Mouse (Mus musculus) kidney, adult 2 months (tissue): ENCODE results near the gene Olfr435. TPM values are rescaled to one million over a fixed set of nuclear protein-coding genes. Genes with fewer than 3 reads are reported as not detected.

Experiments
- DNase-seq: peaks from one replicate; pipeline ENCODE4 v3.0.0; 2021
- H3K27ac ChIP-seq: fragments of 200-500 bp; 2 replicates; pipeline ENCODE4 v1.5.1; 2012; ENCODE audit warnings: low read depth, low read length, control low read depth, inconsistent platforms; ENCODE audit not compliant: insufficient read depth
- H3K27me3 ChIP-seq: fragments of 200-500 bp; replicated peaks from 2 replicates; pipeline ENCODE4 v1.6.1; 2012; ENCODE audit warnings: mild to moderate bottlenecking, moderate library complexity, low read length, inconsistent platforms; ENCODE audit not compliant: control insufficient read depth, insufficient read depth
- H3K36me3 ChIP-seq: fragments of 200-500 bp; 2 replicates; pipeline ENCODE4 v1.6.1; 2012; ENCODE audit warnings: mild to moderate bottlenecking, moderate library complexity, low read length, inconsistent platforms; ENCODE audit not compliant: control insufficient read depth, insufficient read depth
- H3K4me1 ChIP-seq: fragments of 200-500 bp; 2 replicates; pipeline ENCODE4 v1.6.1; 2011; ENCODE audit warnings: low read length; ENCODE audit not compliant: control insufficient read depth, insufficient read depth
- H3K4me3 ChIP-seq: fragments of 200-500 bp; 2 replicates; pipeline ENCODE4 v1.5.1; 2011; ENCODE audit warnings: mild to moderate bottlenecking, low read depth, low read length, control low read depth; ENCODE audit not compliant: insufficient read depth
- CTCF ChIP-seq: fragments of 200-500 bp; conservative IDR thresholded peaks from 2 replicates; pipeline ENCODE4 v1.5.1; 2011; ENCODE audit warnings: low read depth, mild to moderate bottlenecking, control low read depth, low read length, moderate library complexity, mixed read lengths; ENCODE audit not compliant: insufficient read depth, insufficient read length
- POLR2A ChIP-seq: fragments of 200-500 bp; IDR thresholded peaks from one replicate; pipeline ENCODE4 v1.6.1; 2011; ENCODE audit warnings: low read depth, low read length, control low read depth
- whole genome bisulfite sequencing: fragments of 180-500 bp; shearing (Covaris S2); methylation state at CpG from one replicate; pipeline ENCODE4 v1.1.7; 2018; 5-methylcytosine and 5-hydroxymethylcytosine counted together
- polyA plus RNA-seq: library from polyadenylated mRNA; depleted of rRNA; stranded (reverse); fragments of >200 nt; gene quantifications from 2 replicates; pipeline ENCODE4 v1.2.3, GENCODE M21; 2012; rRNA removed

Olfr435 gene
- polyA plus RNA-seq, 1 experiment, result not detected

DNA sequence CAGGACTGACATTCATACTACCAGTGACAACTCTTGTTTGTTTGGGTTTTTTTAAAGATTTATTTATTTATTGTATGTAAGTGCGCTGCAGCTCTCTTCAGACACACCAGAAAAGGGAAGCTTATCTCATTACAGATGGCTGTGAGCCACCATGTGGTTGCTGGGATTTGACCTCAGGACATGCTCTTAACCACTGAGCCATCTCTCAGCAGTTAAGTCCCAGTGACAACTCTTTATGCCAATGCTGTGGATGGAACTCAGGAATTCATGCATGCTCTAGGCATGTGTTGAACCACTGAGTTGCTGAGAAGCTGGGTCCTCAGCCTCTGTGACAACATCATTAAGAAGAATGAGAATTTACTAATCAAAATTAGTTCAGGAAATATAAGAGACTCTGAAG lies 56.0 kb downstream of the Olfr435 start:
- Histone ChIP-seq H3K36me3 (no peaks in the 10 kb centered on the region), H3K4me1 (no peaks in the 10 kb centered on the region; the same call in 1 of the 2 replicates), H3K27me3 (no peaks in the 10 kb centered on the region), H3K4me3 (no peak overlapping the region), H3K27ac (no peak overlapping the region)
- WGBS, result 88% methylated on average over 1 of the region's 1 CpGs
- DNase-seq, result no peak
- TF ChIP-seq POLR2A, result no peak
- TF ChIP-seq CTCF, result no peak

Other genes starting within 250 kb of the Olfr435 start
- not detected in 2 replicates for gene Olfr444, start 248.1 kb upstream of the Olfr435 start, polyA plus RNA-seq
- not detected in 2 replicates for gene Olfr441, start 90.8 kb upstream of the Olfr435 start, polyA plus RNA-seq
- not detected in 2 replicates for gene Olfr237-ps1, start 50.6 kb upstream of the Olfr435 start, polyA plus RNA-seq
- gene Olfr437, start 33.9 kb upstream of the Olfr435 start, polyA plus RNA-seq, result not detected in 2 replicates
- not detected in 2 replicates for gene Olfr13, start 25.0 kb upstream of the Olfr435 start, polyA plus RNA-seq
- gene Olfr434, start 15.9 kb downstream of the Olfr435 start, polyA plus RNA-seq, result not detected in 2 replicates
- gene Olfr47, start 34.4 kb downstream of the Olfr435 start, polyA plus RNA-seq, result not detected in 2 replicates
- 35.2 and 36.4 TPM in 2 replicates for gene Arhgef5, start 68.4 kb downstream of the Olfr435 start, polyA plus RNA-seq
- gene Nobox, start 112.4 kb downstream of the Olfr435 start, polyA plus RNA-seq, result 0.10 and 0.19 TPM in 2 replicates